Mouse (Mus musculus) MEL (cell line): ENCODE measurements around the gene Ppfibp1. TPM values are rescaled to one million over a fixed set of nuclear protein-coding genes. Genes with fewer than 3 reads are reported as not detected.

Experiments used
- DNase-seq: peaks from one replicate; pipeline ENCODE4 v3.0.0; 2011; ENCODE audit warnings: low read depth, low spot score
- H3K27ac ChIP-seq: 2 replicates; pipeline ENCODE4 v1.5.1; 2012; ENCODE audit warnings: low read depth, mild to moderate bottlenecking, control low read depth, low read length, moderate library complexity; ENCODE audit not compliant: control insufficient read depth
- H3K27me3 ChIP-seq, 2 experiments: fragments of 150-350 bp in 1 of 2; sonication (generic) in 1 of 2; 2 replicates each; pipeline ENCODE4 v1.6.1; 2012; ENCODE audit warnings: low read length in 2 of 2, mild to moderate bottlenecking in 2 of 2, improper control_type of control experiment in 1 of 2, moderate library complexity in 1 of 2; ENCODE audit not compliant: insufficient read depth in 2 of 2, control insufficient read depth in 1 of 2
- H3K36me3 ChIP-seq, 2 experiments: 2 replicates each; pipeline ENCODE4 v1.6.1; 2012 to 2014; ENCODE audit warnings: low read length in 2 of 2, improper control_type of control experiment in 1 of 2, inconsistent platforms in 1 of 2, mild to moderate bottlenecking in 1 of 2; ENCODE audit not compliant: insufficient read depth in 2 of 2, control insufficient read depth in 1 of 2
- H3K4me1 ChIP-seq, 2 experiments: fragments of 150-350 bp in 1 of 2; sonication (generic) in 1 of 2; 2 replicates each; pipeline ENCODE4 v1.6.1; 2012; ENCODE audit warnings: low read length in 2 of 2, improper control_type of control experiment in 1 of 2, mild to moderate bottlenecking in 1 of 2; ENCODE audit not compliant: insufficient read depth in 2 of 2, control insufficient read depth in 1 of 2
- H3K4me3 ChIP-seq, 2 experiments: fragments of 150-350 bp in 1 of 2; sonication (generic) in 1 of 2; 2 replicates each; pipeline ENCODE4 v1.5.1; 2012; ENCODE audit warnings: low read depth in 2 of 2, low read length in 2 of 2, mild to moderate bottlenecking in 2 of 2, moderate library complexity in 2 of 2, control low read depth in 1 of 2, improper control_type of control experiment in 1 of 2; ENCODE audit not compliant: control insufficient read depth in 1 of 2, insufficient read depth in 1 of 2
- H3K79me2 ChIP-seq: 2 replicates; pipeline ENCODE4 v1.6.1; 2012; ENCODE audit warnings: mild to moderate bottlenecking, low read length, moderate library complexity; ENCODE audit not compliant: control insufficient read depth, poor library complexity, insufficient read depth
- H3K9ac ChIP-seq: 2 replicates; pipeline ENCODE4 v1.6.1; 2012; ENCODE audit warnings: low read depth, mild to moderate bottlenecking, control low read depth, low read length, moderate library complexity; ENCODE audit not compliant: control insufficient read depth, poor library complexity, severe bottlenecking
- H3K9me3 ChIP-seq: fragments of 150-350 bp; sonication (generic); replicated peaks from 2 replicates; pipeline ENCODE4 v1.6.1; 2012; ENCODE audit warnings: mild to moderate bottlenecking, low read length, improper control_type of control experiment, moderate library complexity; ENCODE audit not compliant: insufficient read depth
- BHLHE40 ChIP-seq: IDR thresholded peaks from 2 replicates; pipeline ENCODE4 v1.6.1; 2012; ENCODE audit warnings: low read depth, mild to moderate bottlenecking, inconsistent platforms, low read length, improper control_type of control experiment, borderline replicate concordance
- CTCF ChIP-seq, 3 experiments: IDR thresholded peaks in 2 of 3; conservative IDR thresholded peaks in 1 of 3; 2 replicates each; pipeline ENCODE4 v1.5.1; 2011 to 2012; ENCODE audit warnings: low read length in 3 of 3, low read depth in 2 of 3, mild to moderate bottlenecking in 2 of 3, improper control_type of control experiment in 1 of 3, inconsistent platforms in 1 of 3, mixed read lengths in 1 of 3, moderate library complexity in 1 of 3; ENCODE audit not compliant: control insufficient read depth in 1 of 3, insufficient read depth in 1 of 3, poor library complexity in 1 of 3, severe bottlenecking in 1 of 3
- E2F4 ChIP-seq: IDR thresholded peaks from 2 replicates; pipeline ENCODE4 v1.6.1; 2011; ENCODE audit warnings: low read depth, low read length, improper control_type of control experiment, borderline replicate concordance
- ELF1 ChIP-seq: IDR thresholded peaks from 2 replicates; pipeline ENCODE4 v1.6.1; 2014; ENCODE audit warnings: low read depth, mild to moderate bottlenecking, inconsistent platforms, low read length, improper control_type of control experiment, moderate library complexity
- EP300 ChIP-seq, 2 experiments: IDR thresholded peaks; 2 replicates each; pipeline ENCODE4 v1.6.1; 2011; ENCODE audit warnings: improper control_type of control experiment in 2 of 2, low read length in 2 of 2, low read depth in 1 of 2, mild to moderate bottlenecking in 1 of 2
- ETS1 ChIP-seq: IDR thresholded peaks from 2 replicates; pipeline ENCODE4 v1.6.1; 2012; ENCODE audit warnings: low read depth, mild to moderate bottlenecking, inconsistent platforms, low read length, improper control_type of control experiment, moderate library complexity
- GATA1 ChIP-seq: IDR thresholded peaks from 2 replicates; pipeline ENCODE4 v1.6.1; 2011; ENCODE audit warnings: low read depth, low read length, improper control_type of control experiment
- HCFC1 ChIP-seq: IDR thresholded peaks from 2 replicates; pipeline ENCODE4 v1.6.1; 2012; ENCODE audit warnings: low read depth, mild to moderate bottlenecking, inconsistent platforms, low read length, improper control_type of control experiment, moderate library complexity
- KAT2A ChIP-seq: conservative IDR thresholded peaks from 2 replicates; pipeline ENCODE4 v1.6.1; 2012; ENCODE audit warnings: low read depth, low read length, improper control_type of control experiment, inconsistent platforms
- MAFK ChIP-seq: IDR thresholded peaks from 2 replicates; pipeline ENCODE4 v1.6.1; 2011; ENCODE audit warnings: low read depth, mild to moderate bottlenecking, low read length, improper control_type of control experiment, borderline replicate concordance
- MAX ChIP-seq: IDR thresholded peaks from 2 replicates; pipeline ENCODE4 v1.6.1; 2011; ENCODE audit warnings: low read length, improper control_type of control experiment
- MXI1 ChIP-seq: IDR thresholded peaks from 2 replicates; pipeline ENCODE4 v1.6.1; 2011; ENCODE audit warnings: mild to moderate bottlenecking, low read depth, low read length, improper control_type of control experiment
- MYB ChIP-seq: IDR thresholded peaks from 2 replicates; pipeline ENCODE4 v1.6.1; 2011; ENCODE audit warnings: mild to moderate bottlenecking, low read depth, low read length, improper control_type of control experiment
- MYC ChIP-seq: IDR thresholded peaks from 2 replicates; pipeline ENCODE4 v1.6.1; 2011; ENCODE audit warnings: low read depth, mild to moderate bottlenecking, low read length, improper control_type of control experiment, moderate library complexity
- POLR2A ChIP-seq, 2 experiments: IDR thresholded peaks; 2 replicates each; pipeline ENCODE4 v1.6.1; 2011 to 2012; ENCODE audit warnings: low read length in 2 of 2, mild to moderate bottlenecking in 2 of 2, control low read depth in 1 of 2, improper control_type of control experiment in 1 of 2, low read depth in 1 of 2, moderate library complexity in 1 of 2; ENCODE audit not compliant: control insufficient read depth in 1 of 2, insufficient read depth in 1 of 2, poor library complexity in 1 of 2
- SIN3A ChIP-seq: IDR thresholded peaks from 2 replicates; pipeline ENCODE4 v1.6.1; 2012; ENCODE audit warnings: low read length, improper control_type of control experiment, inconsistent platforms
- TAL1 ChIP-seq: IDR thresholded peaks from 2 replicates; pipeline ENCODE4 v1.6.1; 2012; ENCODE audit warnings: mild to moderate bottlenecking, inconsistent platforms, low read length, moderate library complexity, mixed read lengths
- USF2 ChIP-seq, 2 experiments: IDR thresholded peaks; 2 replicates each; pipeline ENCODE4 v1.6.1; 2011 to 2012; ENCODE audit warnings: improper control_type of control experiment in 2 of 2, low read length in 2 of 2, borderline replicate concordance in 1 of 2, inconsistent platforms in 1 of 2, low read depth in 1 of 2, mild to moderate bottlenecking in 1 of 2; ENCODE audit not compliant: insufficient read depth in 1 of 2
- polyA plus RNA-seq, 2 experiments: library from polyadenylated mRNA; stranded (reverse) in 1 of 2; unstranded in 1 of 2; fragments of >175 nt in 1 of 2; fragments of >200 nt in 1 of 2; gene quantifications; 2 replicates each; pipeline versions ENCODE4 v1.2.1 to v1.2.4; 2012; ENCODE audit warnings: low replicate concordance in 2 of 2, low read depth in 1 of 2; ENCODE audit not compliant: insufficient read length in 2 of 2, insufficient read depth in 1 of 2, missing spikeins in 1 of 2
- total RNA-seq: library from RNA; depleted of rRNA; stranded (reverse); fragments of 300-350 nt; gene quantifications from 2 replicates; pipeline ENCODE4 v1.2.3, GENCODE M21; 2012

Ppfibp1 gene
- total and polyA plus RNA-seq, 3 experiments: 12.2 to 14.6 TPM; not detected in 1

- Histone ChIP-seq H3K4me1 (peaks cover 2 to 7% of the 10 kb centered on the region in 2 experiments; a peak in 3 of 4 replicates), H3K36me3 (no peaks in the 10 kb centered on the region; a peak in 1 of 4 replicates), H3K27me3 (no peaks in the 10 kb centered on the region), H3K79me2 (no peaks in the 10 kb centered on the region), H3K9ac (no peak overlapping the region), H3K9me3 (no peaks in the 10 kb centered on the region), H3K4me3 (no peak overlapping the region), H3K27ac (no peak overlapping the region)
- TF ChIP-seq CTCF (IDR thresholded peaks at IDR 0.05 in 2 of 3, conservative IDR thresholded peaks at IDR 0.05 in 1 of 3; ENCODE audit: control insufficient read depth in 1 of 3, insufficient read depth in 1 of 3, low read depth in 2 of 3, low read length in 3 of 3, poor library complexity in 1 of 3, severe bottlenecking in 1 of 3): no peak
- peak; percentile 80 for TF ChIP-seq GATA1
- TF ChIP-seq EP300 (IDR thresholded peaks at IDR 0.05; ENCODE audit: low read depth in 1 of 2, low read length in 2 of 2): peak in 1 of 2 experiments; percentile 39; a peak in 2 of 4 replicates
- no peak for TF ChIP-seq MAX
- no peak for TF ChIP-seq MXI1
- no peak for TF ChIP-seq TAL1
- TF ChIP-seq HCFC1: no peak
- DNase-seq: peak; percentile 64
These were observed 135.3 kb downstream of the Ppfibp1 start for GRCm38 (mm10) chr6:147023568-147023967.

- no peak for TF ChIP-seq MYC
- TF ChIP-seq KAT2A: no peak
- TF ChIP-seq ETS1: no peak
- no peak for TF ChIP-seq MXI1
- TF ChIP-seq USF2 (IDR thresholded peaks at IDR 0.05; ENCODE audit: borderline replicate concordance in 1 of 2, insufficient read depth in 1 of 2, low read depth in 1 of 2, low read length in 2 of 2): no peak
- TF ChIP-seq ELF1: no peak
- TF ChIP-seq MAFK: no peak
- TF ChIP-seq EP300 (IDR thresholded peaks at IDR 0.05; ENCODE audit: low read depth in 1 of 2, low read length in 2 of 2): no peak
- no peak for TF ChIP-seq E2F4
- no peak for TF ChIP-seq BHLHE40
- TF ChIP-seq MYB: no peak
- TF ChIP-seq POLR2A (IDR thresholded peaks at IDR 0.05; ENCODE audit: control insufficient read depth in 1 of 2, insufficient read depth in 1 of 2, low read depth in 1 of 2, low read length in 2 of 2, poor library complexity in 1 of 2): no peak
- no peak for TF ChIP-seq SIN3A
- TF ChIP-seq GATA1: no peak
- H3K4me3 ChIP-seq: no peak overlapping the region
- no peaks in the 10 kb centered on the region for H3K79me2 ChIP-seq
- no peak overlapping the region for H3K27ac ChIP-seq
- H3K36me3 ChIP-seq: no peaks in the 10 kb centered on the region; a peak in 1 of 4 replicates
- no peak for DNase-seq
- peaks cover 2 to 7% of the 10 kb centered on the region in 2 experiments; a peak in 3 of 4 replicates for H3K4me1 ChIP-seq
- H3K27me3 ChIP-seq: no peaks in the 10 kb centered on the region
- no peak overlapping the region for H3K9ac ChIP-seq
- H3K9me3 ChIP-seq: no peaks in the 10 kb centered on the region
These were observed 136.5 kb downstream of the Ppfibp1 start for GRCm38 (mm10) chr6:147024761-147025160.
